Mouse (Mus musculus) forebrain, embryonic 11.5 days (tissue): Measurements from ENCODE around the gene Gm10663. TPM values are rescaled to one million over a fixed set of nuclear protein-coding genes. Genes with fewer than 3 reads are reported as not detected.

Experiments
- ATAC-seq: fragments of 200-750 bp; cut with Nextera tagmentation; replicated peaks from 2 replicates; pipeline ENCODE4 v1.8.0; 2017; ENCODE audit warnings: moderate TSS enrichment; ENCODE audit not compliant: low FRiP score
- DNase-seq: peaks from one replicate; pipeline ENCODE4 v3.0.0-alpha.2; 2017; ENCODE audit warnings: low spot score
- H3K27ac ChIP-seq: fragments of 300-500 bp; sonication (generic); 2 replicates; pipeline ENCODE4 v1.5.1; 2014; ENCODE audit warnings: low read depth, low read length
- H3K27me3 ChIP-seq: fragments of 300-500 bp; sonication (generic); 2 replicates; pipeline ENCODE4 v1.6.1; 2014; ENCODE audit warnings: mild to moderate bottlenecking, low read length, mixed read lengths; ENCODE audit not compliant: control insufficient read depth, insufficient read depth
- H3K36me3 ChIP-seq: fragments of 300-500 bp; sonication (generic); 2 replicates; pipeline ENCODE4 v1.6.1; 2014; ENCODE audit warnings: mild to moderate bottlenecking, low read length, moderate library complexity, mixed read lengths; ENCODE audit not compliant: control insufficient read depth, insufficient read depth
- H3K4me1 ChIP-seq: fragments of 300-500 bp; sonication (generic); replicated peaks from 2 replicates; pipeline ENCODE4 v1.6.1; 2014; ENCODE audit warnings: low read length, mixed read lengths; ENCODE audit not compliant: control insufficient read depth, insufficient read depth
- H3K4me2 ChIP-seq: fragments of 300-500 bp; sonication (generic); 2 replicates; pipeline ENCODE4 v1.6.1; 2014; ENCODE audit warnings: low read depth, mild to moderate bottlenecking, low read length, moderate library complexity, mixed read lengths; ENCODE audit not compliant: severe bottlenecking
- H3K4me3 ChIP-seq: fragments of 300-500 bp; sonication (generic); 2 replicates; pipeline ENCODE4 v1.5.1; 2014; ENCODE audit warnings: low read depth, low read length
- H3K9ac ChIP-seq: fragments of 300-500 bp; sonication (generic); 2 replicates; pipeline ENCODE4 v1.6.1; 2014; ENCODE audit warnings: low read length
- H3K9me3 ChIP-seq: fragments of 300-500 bp; sonication (generic); 2 replicates; pipeline ENCODE4 v1.6.1; 2016; ENCODE audit warnings: low read length, mixed read lengths; ENCODE audit not compliant: control insufficient read depth
- WGBS: fragments of 180-500 bp; shearing (Covaris S2); extraction: QIAGEN DNeasy Blood & Tissue Kit; methylation state at CpG from one replicate; pipeline ENCODE4 v1.1.7; 2014; 5-methylcytosine and 5-hydroxymethylcytosine counted together
- polyA plus RNA-seq: library from polyadenylated mRNA; unstranded; fragments of >200 nt; fragmentation: Nextera tagmentation; extraction: Ambion mirVana; gene quantifications from 2 replicates; pipeline ENCODE4 v1.2.1, GENCODE M21; 2014

Gene Gm10663
- polyA plus RNA-seq, 1 experiment from 2014 or later = not detected

- WGBS = 92% methylated on average over 4 of the region's 4 CpGs
- Histone ChIP-seq H3K4me3 (no peak overlapping the region), H3K27me3 (no peaks in the 10 kb centered on the region), H3K9ac (no peak overlapping the region), H3K27ac (no peak overlapping the region), H3K9me3 (no peaks in the 10 kb centered on the region), H3K4me1 (no peaks in the 10 kb centered on the region), H3K36me3 (no peaks in the 10 kb centered on the region), H3K4me2 (no peak overlapping the region)
- DNase-seq = no peak
- ATAC-seq = no peak
Measured at GRCm38 (mm10) chr8:65067031-65067430, 7.8 kb upstream of the Gm10663 start.

- Histone ChIP-seq H3K27ac (peak overlapping the region; percentile 13; the same call in 1 of the 2 replicates), H3K36me3 (no peaks in the 10 kb centered on the region), H3K9ac (no peak overlapping the region), H3K27me3 (no peaks in the 10 kb centered on the region), H3K4me1 (no peaks in the 10 kb centered on the region), H3K4me2 (peak overlapping the region; percentile 19; the same call in 1 of the 2 replicates), H3K9me3 (no peaks in the 10 kb centered on the region), H3K4me3 (no peak overlapping the region)
- ATAC-seq (peak; percentile 86), DNase-seq (peak; percentile 65)
- WGBS = 15% methylated on average over 10 of the region's 10 CpGs
Measured at GRCm38 (mm10) chr8:65067694-65068472, 7.0 kb upstream of the Gm10663 start.

GRCm38 (mm10) chr8:65068473-65068819 lies 6.4 kb upstream of the Gm10663 start:
- ATAC-seq (peak; percentile 73), DNase-seq (no peak)
- Histone ChIP-seq H3K27ac (no peak overlapping the region), H3K4me2 (no peak overlapping the region; the same call in 1 of the 2 replicates), H3K27me3 (no peaks in the 10 kb centered on the region), H3K36me3 (no peaks in the 10 kb centered on the region), H3K4me3 (no peak overlapping the region), H3K9me3 (no peaks in the 10 kb centered on the region), H3K4me1 (no peaks in the 10 kb centered on the region), H3K9ac (no peak overlapping the region)
- 58% methylated on average over 4 of the region's 4 CpGs for WGBS

GRCm38 (mm10) chr8:65070996-65071395 lies 3.8 kb upstream of the Gm10663 start:
- H3K4me1 ChIP-seq = no peaks in the 10 kb centered on the region
- no peak overlapping the region for H3K4me3 ChIP-seq
- DNase-seq (no peak), ATAC-seq (no peak)
- no peak overlapping the region for H3K27ac ChIP-seq
- no peak overlapping the region for H3K4me2 ChIP-seq
- no peaks in the 10 kb centered on the region for H3K36me3 ChIP-seq
- H3K27me3 ChIP-seq = no peaks in the 10 kb centered on the region
- 81% methylated on average over 4 of the region's 4 CpGs for WGBS
- H3K9ac ChIP-seq = no peak overlapping the region
- H3K9me3 ChIP-seq = no peaks in the 10 kb centered on the region

GRCm38 (mm10) chr8:65080731-65081130 lies 5.9 kb downstream of the Gm10663 start:
- Histone ChIP-seq H3K4me2 (no peak overlapping the region), H3K9me3 (no peaks in the 10 kb centered on the region), H3K9ac (no peak overlapping the region), H3K4me1 (no peaks in the 10 kb centered on the region), H3K27me3 (no peaks in the 10 kb centered on the region), H3K36me3 (no peaks in the 10 kb centered on the region), H3K4me3 (no peak overlapping the region), H3K27ac (no peak overlapping the region)
- WGBS = 89% methylated on average over 9 of the region's 9 CpGs
- DNase-seq = no peak
- ATAC-seq = no peak

GRCm38 (mm10) chr8:65085680-65086079 lies 10.8 kb downstream of the Gm10663 start:
- Histone ChIP-seq H3K27me3 (no peaks in the 10 kb centered on the region), H3K36me3 (no peaks in the 10 kb centered on the region), H3K9ac (no peak overlapping the region), H3K4me2 (no peak overlapping the region), H3K27ac (no peak overlapping the region), H3K9me3 (no peaks in the 10 kb centered on the region), H3K4me1 (no peaks in the 10 kb centered on the region), H3K4me3 (no peak overlapping the region)
- ATAC-seq (no peak), DNase-seq (no peak)
- WGBS = 82% methylated on average over 2 of the region's 2 CpGs

- no peak overlapping the region for H3K4me2 ChIP-seq
- no peaks in the 10 kb centered on the region for H3K27me3 ChIP-seq
- H3K9me3 ChIP-seq = no peaks in the 10 kb centered on the region
- ATAC-seq = no peak
- no peaks in the 10 kb centered on the region for H3K4me1 ChIP-seq
- no peaks in the 10 kb centered on the region for H3K36me3 ChIP-seq
- no peak overlapping the region for H3K27ac ChIP-seq
- no peak for DNase-seq
- 84% methylated on average over 8 of the region's 8 CpGs for WGBS
- H3K4me3 ChIP-seq = no peak overlapping the region
- H3K9ac ChIP-seq = no peak overlapping the region
Measured at GRCm38 (mm10) chr8:65087711-65088110, 12.9 kb downstream of the Gm10663 start.

- no peak overlapping the region for H3K9ac ChIP-seq
- WGBS = 87% methylated on average over 12 of the region's 12 CpGs
Measured at GRCm38 (mm10) chr8:65088120-65088519, 13.3 kb downstream of the Gm10663 start.

GRCm38 (mm10) chr8:65089781-65090180 lies 14.9 kb downstream of the Gm10663 start:
- H3K4me1 ChIP-seq = no peaks in the 10 kb centered on the region
- H3K27me3 ChIP-seq = no peaks in the 10 kb centered on the region
- H3K4me2 ChIP-seq = no peak overlapping the region
- H3K4me3 ChIP-seq = no peak overlapping the region
- no peak overlapping the region for H3K9ac ChIP-seq
- 81% methylated on average over 7 of the region's 7 CpGs for WGBS
- H3K9me3 ChIP-seq = no peaks in the 10 kb centered on the region
- no peak overlapping the region for H3K27ac ChIP-seq
- no peaks in the 10 kb centered on the region for H3K36me3 ChIP-seq
- ATAC-seq (no peak), DNase-seq (no peak)

More at GRCm38 (mm10) chr8:65088120-65088519, 13.3 kb downstream of the Gm10663 start:
- DNase-seq = no peak
- ATAC-seq = no peak
- H3K4me3 ChIP-seq = no peak overlapping the region
- H3K9me3 ChIP-seq = no peaks in the 10 kb centered on the region
- no peak overlapping the region for H3K4me2 ChIP-seq
- H3K27ac ChIP-seq = no peak overlapping the region
- no peaks in the 10 kb centered on the region for H3K27me3 ChIP-seq
- H3K36me3 ChIP-seq = no peaks in the 10 kb centered on the region
- H3K4me1 ChIP-seq = no peaks in the 10 kb centered on the region
